Mouse (Mus musculus) heart, embryonic 13.5 days (tissue): ENCODE data around the gene Tnnt2. TPM values are rescaled to one million over a fixed set of nuclear protein-coding genes. Genes with fewer than 3 reads are reported as not detected.

Experiments
- ATAC-seq: fragments of 200-750 bp; cut with Nextera tagmentation; 2 replicates; pipeline ENCODE4 v1.8.0; 2017; ENCODE audit warnings: moderate TSS enrichment; ENCODE audit not compliant: insufficient number of reproducible peaks, low FRiP score, low TSS enrichment; ENCODE audit errors: extremely low read depth
- H3K27ac ChIP-seq: fragments of 300-500 bp; sonication (generic); replicated peaks from 2 replicates; pipeline ENCODE4 v1.5.1; 2015; ENCODE audit warnings: moderate library complexity, mild to moderate bottlenecking, inconsistent platforms
- H3K27me3 ChIP-seq: fragments of 300-500 bp; sonication (generic); replicated peaks from 2 replicates; pipeline ENCODE4 v1.6.1; 2015; ENCODE audit warnings: mild to moderate bottlenecking, inconsistent platforms
- H3K36me3 ChIP-seq: fragments of 300-500 bp; sonication (generic); 2 replicates; pipeline ENCODE4 v1.6.1; 2015; ENCODE audit warnings: mild to moderate bottlenecking, inconsistent platforms
- H3K4me1 ChIP-seq: fragments of 300-500 bp; sonication (generic); 2 replicates; pipeline ENCODE4 v1.6.1; 2015; ENCODE audit warnings: inconsistent platforms
- H3K4me2 ChIP-seq: fragments of 300-500 bp; sonication (generic); 2 replicates; pipeline ENCODE4 v1.6.1; 2015; ENCODE audit warnings: inconsistent platforms, mild to moderate bottlenecking, moderate library complexity
- H3K4me3 ChIP-seq: fragments of 300-500 bp; sonication (generic); 2 replicates; pipeline ENCODE4 v1.5.1; 2015; ENCODE audit warnings: moderate library complexity, mild to moderate bottlenecking, inconsistent platforms
- H3K9ac ChIP-seq: fragments of 300-500 bp; sonication (generic); 2 replicates; pipeline ENCODE4 v1.6.1; 2015; ENCODE audit warnings: inconsistent platforms, mild to moderate bottlenecking, moderate library complexity
- H3K9me3 ChIP-seq: fragments of 300-500 bp; sonication (generic); 2 replicates; pipeline ENCODE4 v1.6.1; 2016; ENCODE audit warnings: inconsistent platforms
- WGBS: fragments of 180-500 bp; shearing (Covaris S2); methylation state at CpG from one replicate; pipeline ENCODE4 v1.1.7; 2015; ENCODE audit warnings: mixed read lengths; 5-methylcytosine and 5-hydroxymethylcytosine counted together
- polyA plus RNA-seq: library from polyadenylated mRNA; unstranded; fragments of >200 nt; fragmentation: Nextera tagmentation; extraction: Ambion mirVana; gene quantifications from 2 replicates; pipeline ENCODE4 v1.2.1, GENCODE M21; 2015

Gene Tnnt2
- polyA plus RNA-seq, 1 experiment from 2014 or later, result 5,554 TPM

DNA sequence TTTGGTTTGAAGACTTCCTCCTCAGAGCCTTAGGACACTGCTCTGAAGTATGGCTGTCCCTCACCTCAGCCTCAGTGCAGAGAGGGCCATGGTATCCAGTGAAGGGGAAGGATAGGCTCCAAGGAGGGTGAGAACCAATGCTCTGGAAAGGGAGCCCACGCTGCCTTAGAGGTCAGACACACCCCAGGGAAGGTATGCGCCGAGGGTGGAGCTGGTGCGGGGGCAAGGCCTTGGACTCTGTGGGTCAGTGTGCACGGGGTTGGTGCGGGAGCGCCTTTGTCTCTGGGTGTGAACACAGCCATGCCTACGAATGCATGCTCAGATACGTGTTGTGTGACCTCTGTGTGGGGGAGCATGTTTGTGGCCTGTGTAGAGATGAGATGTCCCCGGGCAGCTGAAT lies 16.1 kb upstream of the Tnnt2 start:
- Histone ChIP-seq H3K27ac (no peak overlapping the region), H3K4me1 (peaks cover 41% of the 10 kb centered on the region), H3K9ac (no peak overlapping the region), H3K9me3 (no peaks in the 10 kb centered on the region), H3K4me2 (no peak overlapping the region), H3K4me3 (no peak overlapping the region), H3K36me3 (no peaks in the 10 kb centered on the region), H3K27me3 (peaks cover 51% of the 10 kb centered on the region)
- ATAC-seq, result no peak
- WGBS, result 87% methylated on average over 10 of the region's 10 CpGs

DNA sequence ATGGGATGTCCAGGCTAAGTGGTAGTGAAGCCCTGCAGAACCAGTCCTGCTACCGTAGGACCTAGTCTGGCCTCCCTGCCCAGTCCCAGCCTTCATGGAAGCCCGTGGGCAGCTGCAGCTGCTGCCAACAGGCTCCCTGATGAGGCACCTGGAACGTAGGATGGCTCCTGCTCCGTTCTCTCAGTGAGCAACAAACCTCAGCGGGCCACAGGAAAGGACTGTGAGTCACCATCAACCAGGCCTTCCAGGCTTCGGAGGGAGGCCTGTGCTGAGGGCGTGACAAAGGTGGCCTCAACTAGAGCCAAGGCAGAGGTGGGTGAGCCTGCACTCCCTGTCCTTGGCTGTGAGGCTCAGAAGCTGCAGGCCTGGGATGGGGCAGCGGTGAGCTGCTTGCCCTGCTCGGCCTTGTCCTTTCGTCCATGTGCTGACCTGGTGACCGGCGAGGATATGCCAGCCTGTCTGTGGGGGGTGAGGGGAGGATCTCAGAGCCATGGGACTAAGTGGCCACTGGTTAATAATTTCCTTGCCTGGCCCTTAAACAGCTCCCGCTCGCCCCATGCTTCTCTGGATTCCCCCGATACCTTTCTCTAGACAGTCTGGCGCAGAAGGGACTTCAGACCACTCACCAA lies 15.3 kb upstream of the Tnnt2 start:
- whole genome bisulfite sequencing, result 82% methylated on average over 16 of the region's 16 CpGs
- Histone ChIP-seq H3K27me3 (peaks cover 51% of the 10 kb centered on the region), H3K4me2 (no peak overlapping the region), H3K27ac (no peak overlapping the region), H3K4me3 (no peak overlapping the region), H3K9me3 (no peaks in the 10 kb centered on the region), H3K9ac (no peak overlapping the region), H3K4me1 (peaks cover 41% of the 10 kb centered on the region), H3K36me3 (no peaks in the 10 kb centered on the region)
- no peak for ATAC-seq

DNA sequence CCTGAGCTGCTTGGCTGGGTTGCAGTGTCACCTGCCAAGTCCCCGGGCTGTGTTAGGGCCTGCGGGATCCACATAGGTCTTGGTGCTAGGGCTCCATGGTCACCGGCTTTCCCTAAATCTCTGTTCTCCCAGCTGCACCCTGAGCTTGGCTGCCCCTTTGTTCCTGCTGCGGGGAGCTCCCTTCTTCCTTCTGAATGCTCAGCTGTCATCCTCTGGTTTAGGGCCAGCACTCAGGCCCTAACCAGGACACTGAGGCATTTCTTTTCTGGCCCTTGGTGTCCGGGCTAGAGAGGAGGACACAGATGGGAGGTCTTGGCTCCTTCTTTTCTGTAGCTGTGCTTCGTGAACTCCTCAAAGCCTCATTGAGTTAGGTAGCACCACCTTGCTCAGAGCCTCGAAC lies 14.4 kb upstream of the Tnnt2 start:
- peaks cover 51% of the 10 kb centered on the region for H3K27me3 ChIP-seq
- no peak overlapping the region for H3K27ac ChIP-seq
- H3K4me3 ChIP-seq, result no peak overlapping the region
- whole genome bisulfite sequencing, result 81% methylated on average over 7 of the region's 7 CpGs
- no peak for ATAC-seq
- no peaks in the 10 kb centered on the region for H3K36me3 ChIP-seq
- no peaks in the 10 kb centered on the region for H3K9me3 ChIP-seq
- 0 out of 2 replicates have a peak overlapping the region, but pooled peaks have one; percentile 24 for H3K9ac ChIP-seq
- no peak overlapping the region for H3K4me2 ChIP-seq
- peaks cover 35% of the 10 kb centered on the region for H3K4me1 ChIP-seq

DNA sequence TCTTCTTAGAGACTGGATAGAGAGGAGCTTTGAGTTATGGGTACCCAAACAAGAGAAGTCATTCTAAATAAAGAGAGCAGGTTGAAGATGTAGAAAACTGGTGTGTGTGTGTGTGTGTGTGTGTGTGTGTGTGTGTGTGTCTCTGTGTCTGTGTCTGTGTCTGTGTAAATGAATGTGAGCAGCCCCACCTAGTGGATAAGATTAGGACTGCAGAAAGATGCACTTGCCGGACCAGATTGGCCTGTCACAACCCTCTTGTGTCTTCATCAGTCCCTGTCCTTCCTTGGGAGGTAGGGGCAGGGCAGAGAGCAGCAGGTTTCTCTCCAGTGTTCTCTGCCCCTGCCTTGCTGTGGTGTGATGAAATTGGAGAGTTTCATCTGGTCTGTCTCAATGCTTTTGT lies 7.2 kb upstream of the Tnnt2 start:
- 16% methylated on average over 1 of the region's 1 CpGs for WGBS

DNA sequence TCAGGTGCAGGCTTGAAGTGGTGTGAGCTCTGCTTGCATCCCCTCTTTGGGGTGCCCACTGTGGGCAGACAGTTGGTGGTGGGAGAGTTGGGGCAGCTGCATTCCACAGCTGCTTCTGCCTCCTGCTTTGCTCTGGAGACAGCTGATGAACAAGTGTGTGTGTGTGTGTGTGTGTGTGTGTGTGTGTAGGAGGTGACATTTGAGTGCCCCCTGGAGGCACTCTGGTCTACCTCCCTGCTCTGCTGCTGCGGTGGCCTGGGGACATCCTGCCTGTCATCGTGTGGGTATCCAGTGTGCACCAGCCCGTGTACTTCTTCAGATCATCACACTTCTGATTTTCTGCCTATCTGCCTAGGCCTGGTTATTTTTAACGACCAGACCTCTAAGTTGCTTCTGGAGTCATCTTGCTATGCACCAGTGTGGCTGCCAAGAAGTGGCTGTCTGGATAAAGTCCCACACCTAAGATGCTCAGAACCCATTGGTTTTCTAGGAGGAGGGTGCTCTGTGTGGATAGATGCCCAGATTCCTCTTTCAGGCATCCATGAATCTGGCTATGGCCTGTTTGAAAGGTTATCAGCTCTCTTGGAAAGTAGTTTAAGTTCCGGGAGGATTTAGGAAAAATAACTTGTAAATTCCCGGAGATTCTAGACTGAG lies 1.8 kb upstream of the Tnnt2 start:
- WGBS, result 27% methylated on average over 6 of the region's 6 CpGs
- peak overlapping the region; percentile 94 for H3K27ac ChIP-seq
- H3K9ac ChIP-seq, result peak overlapping the region; percentile 55; the same call in 1 of the 2 replicates
- H3K4me2 ChIP-seq, result no peak overlapping the region
- H3K4me3 ChIP-seq, result no peak overlapping the region
- peaks cover 81% of the 10 kb centered on the region for H3K4me1 ChIP-seq
- no peak for ATAC-seq
- 0 out of 2 replicates have a peak, but pooled peaks cover 4% of the 10 kb centered on the region for H3K27me3 ChIP-seq
- H3K36me3 ChIP-seq, result peaks cover 16% of the 10 kb centered on the region
- H3K9me3 ChIP-seq, result no peaks in the 10 kb centered on the region

More for the DNA sequence above, 7.2 kb upstream of the Tnnt2 start:
- Histone ChIP-seq H3K27me3 (0 out of 2 replicates have a peak, but pooled peaks cover 15% of the 10 kb centered on the region), H3K9me3 (no peaks in the 10 kb centered on the region), H3K4me1 (peaks cover 45% of the 10 kb centered on the region), H3K4me2 (no peak overlapping the region), H3K27ac (no peak overlapping the region), H3K9ac (no peak overlapping the region), H3K36me3 (no peaks in the 10 kb centered on the region), H3K4me3 (no peak overlapping the region)
- no peak for ATAC-seq

DNA sequence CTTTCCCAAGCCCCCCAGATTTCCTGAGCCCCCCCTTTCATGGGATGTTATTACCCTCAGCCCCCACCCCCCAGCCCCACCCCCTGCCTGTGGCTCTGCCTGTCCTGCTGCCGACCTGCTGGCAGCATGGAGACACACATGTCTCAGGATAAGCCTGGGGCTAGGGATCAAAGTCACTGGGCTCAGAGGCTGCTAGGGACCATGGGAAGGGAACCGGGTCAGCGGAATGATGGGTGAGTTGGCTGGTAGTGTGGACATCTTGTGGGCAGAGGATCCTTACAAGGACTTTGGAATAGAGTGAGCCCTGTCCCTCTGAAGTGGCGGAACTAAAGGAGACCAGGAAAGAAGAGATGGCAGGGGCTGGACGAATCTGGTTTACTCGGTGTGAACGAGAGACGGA lies 1.2 kb upstream of the Tnnt2 start:
- Histone ChIP-seq H3K9ac (peak overlapping the region; percentile 41), H3K27me3 (0 out of 2 replicates have a peak, but pooled peaks cover 4% of the 10 kb centered on the region), H3K36me3 (peaks cover 21% of the 10 kb centered on the region), H3K27ac (peak overlapping the region; percentile 94), H3K4me3 (no peak overlapping the region), H3K9me3 (no peaks in the 10 kb centered on the region), H3K4me2 (peak overlapping the region; percentile 10; the same call in 1 of the 2 replicates), H3K4me1 (peaks cover 81% of the 10 kb centered on the region)
- 52% methylated on average over 8 of the region's 8 CpGs for WGBS
- ATAC-seq, result no peak

- Histone ChIP-seq H3K9ac (peak overlapping the region; percentile 94), H3K4me1 (peaks cover 84% of the 10 kb centered on the region)
- 24% methylated on average over 4 of the region's 4 CpGs for WGBS
Measured at GRCm38 (mm10) chr1:135838626-135839025, 2.5 kb downstream of the Tnnt2 start.

DNA sequence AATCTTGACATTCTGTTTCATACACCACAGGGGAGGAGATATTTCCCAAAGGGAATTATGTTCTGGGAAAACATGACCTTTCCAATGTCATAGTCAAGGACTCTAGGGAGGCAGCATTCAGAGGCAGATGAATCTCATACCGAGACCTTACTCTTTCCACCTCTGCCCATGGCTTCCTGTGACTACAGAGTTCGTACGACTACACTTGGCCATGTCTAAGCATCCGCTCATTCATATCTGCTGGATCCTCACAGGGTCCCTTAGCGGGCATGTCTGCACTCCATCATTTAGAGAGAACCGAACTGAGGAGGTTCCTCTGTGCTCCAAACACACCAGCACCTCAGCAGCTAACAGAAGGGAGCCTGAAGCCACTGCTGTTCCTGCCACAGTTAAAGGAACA lies 2.9 kb downstream of the Tnnt2 start:
- Histone ChIP-seq H3K36me3 (peaks cover 62% of the 10 kb centered on the region), H3K4me3 (peak overlapping the region; percentile 66), H3K27ac (peak overlapping the region; percentile 98), H3K4me2 (peak overlapping the region; percentile 71), H3K4me1 (peaks cover 84% of the 10 kb centered on the region), H3K27me3 (no peaks in the 10 kb centered on the region), H3K9me3 (no peaks in the 10 kb centered on the region), H3K9ac (peak overlapping the region; percentile 94)
- 35% methylated on average over 6 of the region's 6 CpGs for WGBS
- no peak for ATAC-seq

More at GRCm38 (mm10) chr1:135838626-135839025, 2.5 kb downstream of the Tnnt2 start:
- Histone ChIP-seq H3K4me2 (peak overlapping the region; percentile 71), H3K36me3 (peaks cover 57% of the 10 kb centered on the region), H3K4me3 (peak overlapping the region; percentile 66), H3K27me3 (no peaks in the 10 kb centered on the region), H3K27ac (peak overlapping the region; percentile 98), H3K9me3 (no peaks in the 10 kb centered on the region)
- ATAC-seq, result no peak

- Histone ChIP-seq H3K9me3 (no peaks in the 10 kb centered on the region), H3K27me3 (no peaks in the 10 kb centered on the region), H3K36me3 (peaks cover 79% of the 10 kb centered on the region), H3K9ac (peak overlapping the region; percentile 94), H3K27ac (peak overlapping the region; percentile 98), H3K4me1 (peaks cover 84% of the 10 kb centered on the region), H3K4me3 (peak overlapping the region; percentile 66), H3K4me2 (peak overlapping the region; percentile 71)
- 30% methylated on average over 15 of the region's 15 CpGs for WGBS
- no peak for ATAC-seq
Measured at GRCm38 (mm10) chr1:135840675-135841395, 4.7 kb downstream of the Tnnt2 start.

DNA sequence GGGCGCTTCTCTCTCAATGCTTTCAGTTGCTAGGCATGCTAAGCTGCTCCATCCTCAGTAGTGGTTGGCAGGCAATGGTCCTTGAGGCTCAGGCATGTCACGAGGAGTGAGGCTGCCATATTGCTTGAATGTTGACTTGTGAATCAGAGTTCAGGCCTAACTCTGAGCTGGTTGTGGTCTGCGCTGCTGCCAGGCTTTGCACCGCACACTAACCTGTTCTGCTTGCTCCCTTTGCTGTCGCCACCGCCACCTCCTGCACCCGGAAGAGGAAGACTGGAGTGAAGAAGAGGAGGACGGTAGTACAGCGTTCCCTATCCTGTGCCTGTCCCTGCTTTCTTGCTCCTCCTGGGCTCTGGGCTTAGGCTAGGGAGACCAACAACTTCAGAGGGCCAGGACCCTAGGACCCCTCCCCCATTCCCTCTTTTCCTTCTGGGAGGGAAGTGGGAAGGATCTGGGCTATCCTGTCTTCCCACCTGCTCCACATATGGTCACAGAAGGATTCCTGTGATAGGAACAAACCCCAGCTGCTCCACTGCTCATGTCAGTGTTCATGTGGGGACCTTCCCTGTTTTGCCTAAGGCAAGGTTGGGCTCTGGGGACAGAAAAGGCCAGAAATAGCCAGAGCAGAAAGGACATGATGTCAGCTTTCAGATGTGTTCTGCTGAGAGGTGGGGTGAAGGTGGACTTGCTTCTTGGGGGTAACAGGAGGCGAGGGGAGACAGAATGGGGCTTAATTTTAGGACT lies 7.5 kb downstream of the Tnnt2 start:
- peaks cover 98% of the 10 kb centered on the region for H3K36me3 ChIP-seq
- no peaks in the 10 kb centered on the region for H3K9me3 ChIP-seq
- peak overlapping the region; percentile 23 for H3K4me3 ChIP-seq
- H3K9ac ChIP-seq, result peak overlapping the region; percentile 75
- peaks cover 99% of the 10 kb centered on the region for H3K4me1 ChIP-seq
- 76% methylated on average over 10 of the region's 10 CpGs for WGBS
- no peak for ATAC-seq
- H3K4me2 ChIP-seq, result peak overlapping the region; percentile 71
- H3K27ac ChIP-seq, result peak overlapping the region; percentile 77
- no peaks in the 10 kb centered on the region for H3K27me3 ChIP-seq

GRCm38 (mm10) chr1:135844481-135844880 lies 8.3 kb downstream of the Tnnt2 start:
- Histone ChIP-seq H3K27ac (peak overlapping the region; percentile 77), H3K4me2 (peak overlapping the region; percentile 71), H3K36me3 (peaks cover 98% of the 10 kb centered on the region), H3K9ac (peak overlapping the region; percentile 75), H3K27me3 (no peaks in the 10 kb centered on the region), H3K9me3 (no peaks in the 10 kb centered on the region), H3K4me1 (peaks cover 100% of the 10 kb centered on the region), H3K4me3 (0 out of 2 replicates have a peak overlapping the region, but pooled peaks have one; percentile 5)
- WGBS, result 24% methylated on average over 6 of the region's 6 CpGs
- no peak for ATAC-seq
